Mouse (Mus musculus): ENCODE results near the gene Zfp869. TPM values are rescaled to one million over a fixed set of nuclear protein-coding genes. Genes with fewer than 3 reads are reported as not detected.
"Not testable (repeated sequence)": the region's sequence is repeated elsewhere in the genome, so short reads cannot be mapped to it uniquely, and the experiment has no call there.

Zfp869 gene
- 35.5 and 38.7 TPM in 2 replicates for polyA plus RNA-seq (2014; fragmentation: Nextera tagmentation; extraction: Ambion mirVana)

GRCm38 (mm10) chr8:69710624-69711023 lies at the start of gene Zfp869:
Gene Zfp869, minus strand, starts transcription at chr8:69710724.
- WGBS: 97% methylated on average over 10 of the region's 10 CpGs
- not testable (repeated sequence) for H3K9me3 ChIP-seq (replicated peaks; ENCODE audit: control insufficient read depth, low read length); H3K4me1 ChIP-seq (ENCODE audit: control insufficient read depth, insufficient read depth, low read length); DNase-seq (ENCODE audit: low spot score); H3K27ac ChIP-seq (replicated peaks; ENCODE audit: low read depth, low read length); H3K4me2 ChIP-seq (ENCODE audit: low read depth, low read length); H3K9ac ChIP-seq (replicated peaks; ENCODE audit: low read length); H3K27me3 ChIP-seq (ENCODE audit: control insufficient read depth, insufficient read depth, low read length); H3K4me3 ChIP-seq (ENCODE audit: low read depth, low read length); ATAC-seq (replicated peaks; ENCODE audit: insufficient number of reproducible peaks, low FRiP score, low TSS enrichment, low read depth)
- peaks cover 24% of the 10 kb centered on the region for H3K36me3 ChIP-seq (replicated peaks; ENCODE audit: control insufficient read depth, insufficient read depth, low read depth, low read length)

- ATAC-seq (replicated peaks; ENCODE audit: insufficient number of reproducible peaks, low FRiP score, low TSS enrichment, low read depth) (no peak), DNase-seq (ENCODE audit: low spot score) (no peak)
- WGBS: 96% methylated on average over 5 of the region's 5 CpGs
- Histone ChIP-seq H3K4me1 (ENCODE audit: control insufficient read depth, insufficient read depth, low read length) (no peaks in the 10 kb centered on the region), H3K27ac (replicated peaks; ENCODE audit: low read depth, low read length) (no peak overlapping the region), H3K9me3 (replicated peaks; ENCODE audit: control insufficient read depth, low read length) (no peaks in the 10 kb centered on the region), H3K36me3 (replicated peaks; ENCODE audit: control insufficient read depth, insufficient read depth, low read depth, low read length) (peaks cover 6% of the 10 kb centered on the region), H3K4me3 (ENCODE audit: low read depth, low read length) (no peak overlapping the region), H3K27me3 (ENCODE audit: control insufficient read depth, insufficient read depth, low read length) (no peaks in the 10 kb centered on the region), H3K9ac (replicated peaks; ENCODE audit: low read length) (no peak overlapping the region), H3K4me2 (ENCODE audit: low read depth, low read length) (no peak overlapping the region)
Observed at GRCm38 (mm10) chr8:69758316-69758715, 47.8 kb upstream of the Zfp869 start.

GRCm38 (mm10) chr8:69752437-69752836 lies 41.9 kb upstream of the Zfp869 start:
- H3K4me3 ChIP-seq (ENCODE audit: low read depth, low read length): no peak overlapping the region
- no peak overlapping the region for H3K4me2 ChIP-seq (ENCODE audit: low read depth, low read length)
- no peak overlapping the region for H3K27ac ChIP-seq (replicated peaks; ENCODE audit: low read depth, low read length)
- H3K9ac ChIP-seq (replicated peaks; ENCODE audit: low read length): no peak overlapping the region
- no peaks in the 10 kb centered on the region for H3K27me3 ChIP-seq (ENCODE audit: control insufficient read depth, insufficient read depth, low read length)
- H3K4me1 ChIP-seq (ENCODE audit: control insufficient read depth, insufficient read depth, low read length): no peaks in the 10 kb centered on the region; the same call in 1 of the 2 replicates
- H3K36me3 ChIP-seq (replicated peaks; ENCODE audit: control insufficient read depth, insufficient read depth, low read depth, low read length): peaks cover 3% of the 10 kb centered on the region; the same call in 1 of the 2 replicates
- no peaks in the 10 kb centered on the region for H3K9me3 ChIP-seq (replicated peaks; ENCODE audit: control insufficient read depth, low read length)
- DNase-seq (ENCODE audit: low spot score) (no peak), ATAC-seq (replicated peaks; ENCODE audit: insufficient number of reproducible peaks, low FRiP score, low TSS enrichment, low read depth) (no peak)
- 88% methylated on average over 2 of the region's 2 CpGs for whole genome bisulfite sequencing

GRCm38 (mm10) chr8:69749544-69750454 lies 39.3 kb upstream of the Zfp869 start, which contains the start of gene Zfp963:
Gene Zfp963, minus strand, starts transcription at chr8:69749970.
- DNase-seq (ENCODE audit: low spot score) (peak; percentile 95), ATAC-seq (replicated peaks; ENCODE audit: insufficient number of reproducible peaks, low FRiP score, low TSS enrichment, low read depth) (peak; percentile 98)
- H3K4me3 ChIP-seq (ENCODE audit: low read depth, low read length): peak within 1 kb of the TSS; percentile 50
- WGBS: 4% methylated on average over 48 of the region's 48 CpGs
- no peaks in the 10 kb centered on the region for H3K36me3 ChIP-seq (replicated peaks; ENCODE audit: control insufficient read depth, insufficient read depth, low read depth, low read length)
- H3K4me2 ChIP-seq (ENCODE audit: low read depth, low read length): peak within 1 kb of the TSS; percentile 32
- H3K27ac ChIP-seq (replicated peaks; ENCODE audit: low read depth, low read length): peak within 1 kb of the TSS; percentile 82
- no peaks in the 10 kb centered on the region for H3K27me3 ChIP-seq (ENCODE audit: control insufficient read depth, insufficient read depth, low read length)
- peak within 1 kb of the TSS; percentile 75 for H3K9ac ChIP-seq (replicated peaks; ENCODE audit: low read length)
- no peaks in the 10 kb centered on the region; the same call in 1 of the 2 replicates for H3K4me1 ChIP-seq (ENCODE audit: control insufficient read depth, insufficient read depth, low read length)
- H3K9me3 ChIP-seq (replicated peaks; ENCODE audit: control insufficient read depth, low read length): no peaks in the 10 kb centered on the region

- WGBS: 82% methylated on average over 2 of the region's 2 CpGs
- H3K9ac ChIP-seq (replicated peaks; ENCODE audit: low read length): no peak overlapping the region
- no peak overlapping the region for H3K27ac ChIP-seq (replicated peaks; ENCODE audit: low read depth, low read length)
- H3K36me3 ChIP-seq (replicated peaks; ENCODE audit: control insufficient read depth, insufficient read depth, low read depth, low read length): no peaks in the 10 kb centered on the region
- no peaks in the 10 kb centered on the region for H3K9me3 ChIP-seq (replicated peaks; ENCODE audit: control insufficient read depth, low read length)
- no peak overlapping the region for H3K4me2 ChIP-seq (ENCODE audit: low read depth, low read length)
- no peaks in the 10 kb centered on the region for H3K4me1 ChIP-seq (ENCODE audit: control insufficient read depth, insufficient read depth, low read length)
- DNase-seq (ENCODE audit: low spot score): peak; percentile 20
- no peak overlapping the region for H3K4me3 ChIP-seq (ENCODE audit: low read depth, low read length)
- H3K27me3 ChIP-seq (ENCODE audit: control insufficient read depth, insufficient read depth, low read length): no peaks in the 10 kb centered on the region
- ATAC-seq (replicated peaks; ENCODE audit: insufficient number of reproducible peaks, low FRiP score, low TSS enrichment, low read depth): no peak
Observed at GRCm38 (mm10) chr8:69741231-69741630, 30.7 kb upstream of the Zfp869 start.

- no peaks in the 10 kb centered on the region for H3K9me3 ChIP-seq (replicated peaks; ENCODE audit: control insufficient read depth, low read length)
- ATAC-seq (replicated peaks; ENCODE audit: insufficient number of reproducible peaks, low FRiP score, low TSS enrichment, low read depth) (no peak), DNase-seq (ENCODE audit: low spot score) (no peak)
- H3K27me3 ChIP-seq (ENCODE audit: control insufficient read depth, insufficient read depth, low read length): no peaks in the 10 kb centered on the region
- H3K36me3 ChIP-seq (replicated peaks; ENCODE audit: control insufficient read depth, insufficient read depth, low read depth, low read length): no peaks in the 10 kb centered on the region
- no peaks in the 10 kb centered on the region for H3K4me1 ChIP-seq (ENCODE audit: control insufficient read depth, insufficient read depth, low read length)
- H3K4me3 ChIP-seq (ENCODE audit: low read depth, low read length): no peak overlapping the region
- no peak overlapping the region for H3K27ac ChIP-seq (replicated peaks; ENCODE audit: low read depth, low read length)
- no peak overlapping the region for H3K4me2 ChIP-seq (ENCODE audit: low read depth, low read length)
- WGBS: 83% methylated on average over 6 of the region's 6 CpGs
- no peak overlapping the region for H3K9ac ChIP-seq (replicated peaks; ENCODE audit: low read length)
Observed at GRCm38 (mm10) chr8:69740763-69741162, 30.2 kb upstream of the Zfp869 start.

- Histone ChIP-seq H3K27me3 (ENCODE audit: control insufficient read depth, insufficient read depth, low read length) (no peaks in the 10 kb centered on the region), H3K27ac (replicated peaks; ENCODE audit: low read depth, low read length) (no peak overlapping the region), H3K9ac (replicated peaks; ENCODE audit: low read length) (no peak overlapping the region), H3K4me1 (ENCODE audit: control insufficient read depth, insufficient read depth, low read length) (no peaks in the 10 kb centered on the region), H3K4me3 (ENCODE audit: low read depth, low read length) (no peak overlapping the region), H3K4me2 (ENCODE audit: low read depth, low read length) (no peak overlapping the region), H3K36me3 (replicated peaks; ENCODE audit: control insufficient read depth, insufficient read depth, low read depth, low read length) (no peaks in the 10 kb centered on the region), H3K9me3 (replicated peaks; ENCODE audit: control insufficient read depth, low read length) (no peaks in the 10 kb centered on the region)
- ATAC-seq (replicated peaks; ENCODE audit: insufficient number of reproducible peaks, low FRiP score, low TSS enrichment, low read depth): no peak
- DNase-seq (ENCODE audit: low spot score): no peak
- WGBS: 76% methylated on average over 1 of the region's 1 CpGs
Observed at GRCm38 (mm10) chr8:69735495-69735894, 25.0 kb upstream of the Zfp869 start.

GRCm38 (mm10) chr8:69717232-69717580 lies 6.7 kb upstream of the Zfp869 start:
- no peaks in the 10 kb centered on the region for H3K36me3 ChIP-seq (replicated peaks; ENCODE audit: control insufficient read depth, insufficient read depth, low read depth, low read length)
- no peaks in the 10 kb centered on the region for H3K27me3 ChIP-seq (ENCODE audit: control insufficient read depth, insufficient read depth, low read length)
- ATAC-seq (replicated peaks; ENCODE audit: insufficient number of reproducible peaks, low FRiP score, low TSS enrichment, low read depth) (peak; percentile 30), DNase-seq (ENCODE audit: low spot score) (no peak)
- H3K9ac ChIP-seq (replicated peaks; ENCODE audit: low read length): no peak overlapping the region
- H3K27ac ChIP-seq (replicated peaks; ENCODE audit: low read depth, low read length): no peak overlapping the region
- 0 out of 2 replicates have a peak, but pooled peaks cover 2% of the 10 kb centered on the region for H3K4me1 ChIP-seq (ENCODE audit: control insufficient read depth, insufficient read depth, low read length)
- H3K4me2 ChIP-seq (ENCODE audit: low read depth, low read length): peak overlapping the region; percentile 41; the same call in 1 of the 2 replicates
- peak overlapping the region; percentile 20; the same call in 1 of the 2 replicates for H3K4me3 ChIP-seq (ENCODE audit: low read depth, low read length)
- 51% methylated on average over 5 of the region's 5 CpGs for WGBS
- H3K9me3 ChIP-seq (replicated peaks; ENCODE audit: control insufficient read depth, low read length): no peaks in the 10 kb centered on the region
